Mouse (Mus musculus): ENCODE results near the gene Zfp91. TPM values are rescaled to one million over a fixed set of nuclear protein-coding genes. Genes with fewer than 3 reads are reported as not detected.
"Not testable (repeated sequence)": the region's sequence is repeated elsewhere in the genome, so short reads cannot be mapped to it uniquely, and the experiment has no call there.

Zfp91 gene
- total RNA-seq, 2 experiments from 2014 or later = 112 to 114 TPM

DNA sequence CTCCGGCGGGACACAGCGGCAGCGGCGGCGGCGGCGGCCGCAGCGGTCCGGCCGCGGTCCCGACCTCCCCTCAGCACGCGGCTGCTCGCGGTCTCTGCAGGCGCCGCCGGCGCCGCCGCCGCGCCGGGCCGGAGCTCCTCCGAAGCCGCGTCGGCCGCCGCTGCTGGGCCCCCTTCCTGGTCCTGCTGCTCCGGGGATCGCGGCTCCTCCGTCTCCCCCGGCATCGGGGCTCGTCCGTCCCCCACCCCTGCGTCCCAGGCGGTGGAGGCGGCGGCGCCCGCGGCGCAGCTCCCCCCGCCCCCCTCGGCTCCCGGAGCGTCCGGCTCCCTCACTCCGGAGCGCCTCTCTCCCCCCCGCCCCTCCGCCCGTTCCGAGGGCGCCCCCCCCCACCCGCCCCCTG lies 816 bp downstream of the Zfp91 start:
- intact Hi-C loops (cut with DNase I) = loop anchor here (10.0 kb wide), 2 partner anchors 200 to 780 kb away; partner anchors contain the start of gene Gm4952
- DNase-seq = no peak

DNA sequence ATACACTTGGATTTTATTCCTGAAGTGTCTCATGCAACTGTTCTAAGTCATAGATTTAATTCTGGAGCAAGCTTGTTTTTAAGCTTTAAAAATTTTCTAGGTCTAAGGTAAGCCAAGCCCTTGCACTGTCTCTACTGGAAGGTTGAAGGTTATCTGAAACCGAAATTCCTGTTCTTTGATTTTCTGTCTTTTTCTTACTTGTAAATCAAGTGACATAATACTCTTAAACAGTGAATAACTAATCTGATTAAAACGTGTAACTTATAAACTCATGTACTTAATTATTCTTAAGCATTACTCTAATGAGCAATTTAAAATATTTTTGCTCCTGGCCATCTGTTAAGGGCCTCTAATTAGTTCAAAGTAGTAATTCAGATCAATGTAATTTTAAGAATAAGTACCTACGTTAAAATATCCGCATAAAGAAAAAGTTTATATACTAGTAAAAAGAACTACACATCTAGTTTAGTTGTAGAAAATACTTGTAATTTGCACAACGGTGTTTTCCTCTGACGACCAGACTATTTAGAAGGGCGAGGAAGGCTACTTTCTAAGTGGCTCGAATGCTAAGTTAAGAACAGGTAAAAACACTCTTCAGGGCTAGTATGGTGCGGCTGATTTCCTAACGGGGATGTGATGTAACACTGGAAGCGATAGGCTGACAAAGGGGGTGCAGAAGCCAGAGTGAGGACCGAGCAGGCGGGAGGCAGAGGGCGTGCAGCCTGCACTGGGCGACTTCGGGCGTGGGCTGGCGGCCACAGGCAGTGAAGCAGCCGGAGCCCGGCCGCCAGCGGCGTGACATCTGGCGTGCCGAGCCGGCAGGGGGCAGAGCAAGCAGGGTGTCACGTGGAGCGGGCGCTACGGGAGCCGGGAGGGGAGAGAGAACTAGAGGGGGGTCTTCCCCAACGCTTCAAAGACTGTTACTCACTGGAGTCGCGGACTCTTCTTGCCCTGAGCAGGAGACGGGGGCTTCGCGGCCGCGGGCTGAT lies 1.6 kb downstream of the Zfp91 start:
- peak; percentile 90 to 93 for DNase-seq
- intact Hi-C loops (cut with DNase I) = loop anchor here (10.0 kb wide), 2 partner anchors 200 to 780 kb away; partner anchors contain the start of gene Gm4952

DNA sequence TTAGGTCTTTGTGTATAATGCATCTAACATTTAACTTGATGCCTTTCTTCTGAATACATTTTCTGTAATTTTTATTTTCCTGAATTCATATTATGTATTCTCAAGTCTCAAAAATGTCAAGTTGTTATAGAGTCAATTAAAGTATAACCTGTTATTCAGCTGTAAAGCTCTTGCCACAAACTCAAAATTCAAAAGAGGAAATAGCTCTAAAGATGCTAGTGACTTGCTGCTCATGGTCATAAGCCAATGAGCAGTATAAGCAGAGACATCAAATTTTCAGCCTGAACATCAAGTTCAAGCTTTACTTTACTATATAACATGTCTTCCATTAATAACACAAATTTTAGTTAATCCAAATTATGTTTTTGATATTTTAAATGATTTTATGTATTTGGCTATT lies 3.6 kb downstream of the Zfp91 start:
- intact Hi-C loops (cut with DNase I) = loop anchor here (10.0 kb wide), 2 partner anchors 198 to 778 kb away; partner anchors contain the start of gene Gm4952
- no peak for DNase-seq

DNA sequence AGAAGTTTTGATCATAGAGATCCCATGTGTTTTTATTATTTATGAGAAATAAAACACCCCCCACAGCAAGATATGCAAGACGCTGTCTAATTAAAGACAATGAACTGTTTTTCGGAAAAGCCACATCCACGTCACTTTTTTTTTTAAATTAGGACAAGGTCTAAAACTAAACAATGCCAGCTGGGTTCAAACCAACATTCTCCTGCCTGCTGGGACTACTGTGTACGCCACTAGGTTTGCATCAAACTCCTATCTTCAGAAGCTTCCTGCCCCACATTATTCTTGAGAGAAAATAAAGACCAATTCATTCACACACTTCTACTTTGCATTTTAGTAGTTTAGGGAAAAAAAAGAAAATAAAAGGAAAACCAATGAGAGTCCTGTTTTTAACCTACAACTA lies 8.2 kb downstream of the Zfp91 start:
- DNase-seq = no peak
- intact Hi-C loops (cut with DNase I) = no loop called here

DNA sequence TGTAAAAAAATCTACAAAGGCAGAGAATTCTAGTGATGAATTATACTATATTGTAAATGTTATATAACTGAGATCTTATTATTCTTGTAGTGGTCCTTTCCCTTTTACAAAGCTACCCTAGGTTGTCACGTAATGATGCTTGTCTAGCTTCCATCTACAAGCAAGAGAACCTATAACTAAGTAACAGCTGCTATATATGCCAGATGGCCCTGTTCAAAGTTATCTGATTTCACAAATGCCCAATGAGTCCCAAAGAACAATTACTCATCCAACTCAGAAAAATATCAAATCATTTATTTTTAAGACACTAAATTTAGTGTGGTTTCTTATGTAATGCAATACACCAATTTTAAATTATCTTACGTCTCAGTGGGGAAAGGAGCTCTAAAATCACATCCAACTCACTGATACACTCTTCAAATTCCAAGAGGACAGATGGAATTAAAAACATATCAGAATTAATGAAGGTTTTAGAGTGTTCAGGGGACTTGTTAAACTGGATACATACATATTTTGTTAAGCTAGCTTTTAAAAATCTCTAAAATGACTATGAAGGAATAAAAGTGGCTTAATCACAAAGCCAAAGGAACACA lies 9.0 kb downstream of the Zfp91 start:
- no peak for DNase-seq
- intact Hi-C loops (cut with DNase I) = no loop called here

DNA sequence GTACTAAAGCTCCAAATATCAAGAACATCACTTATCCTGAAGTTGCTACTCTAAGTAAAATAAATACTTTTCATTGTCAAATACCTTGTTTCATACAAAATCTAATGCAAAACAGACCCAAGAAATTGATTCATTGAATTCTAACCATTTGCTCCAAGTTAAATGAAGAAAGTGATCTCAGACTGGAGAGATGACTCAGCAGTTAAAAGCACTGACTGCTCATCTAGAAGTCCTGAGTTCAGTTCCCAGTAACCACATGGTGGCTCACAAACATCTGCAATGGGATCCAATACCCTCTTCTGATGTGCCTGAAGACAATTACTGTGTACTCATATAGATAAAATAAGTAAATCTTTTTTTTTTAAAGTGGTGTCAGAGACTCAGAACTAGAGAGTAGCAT lies 15.5 kb downstream of the Zfp91 start:
- intact Hi-C loops (cut with DNase I) = no loop called here
- DNase-seq = no peak

DNA sequence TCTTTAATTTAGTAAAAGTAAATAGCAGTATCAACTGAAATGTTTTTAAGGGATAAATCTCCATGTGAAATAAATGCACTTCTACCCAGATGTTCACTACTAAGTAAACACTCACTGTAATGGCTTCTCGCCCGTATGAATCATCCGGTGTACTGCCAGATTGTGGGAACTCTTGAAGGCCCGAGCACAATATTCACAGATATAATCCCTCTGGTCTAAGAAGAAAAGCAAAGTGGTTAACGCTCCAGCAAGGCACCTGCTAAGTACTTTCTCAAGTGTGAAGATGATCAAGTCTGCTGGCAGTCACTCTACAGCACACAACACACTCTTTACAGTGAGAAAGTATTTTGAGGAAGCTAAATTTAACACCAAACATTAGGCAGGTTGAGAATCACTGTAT lies 25.0 kb downstream of the Zfp91 start:
- DNase-seq = peak in 1 of 2 experiments; percentile 36
- intact Hi-C loops (cut with DNase I) = no loop called here

DNA sequence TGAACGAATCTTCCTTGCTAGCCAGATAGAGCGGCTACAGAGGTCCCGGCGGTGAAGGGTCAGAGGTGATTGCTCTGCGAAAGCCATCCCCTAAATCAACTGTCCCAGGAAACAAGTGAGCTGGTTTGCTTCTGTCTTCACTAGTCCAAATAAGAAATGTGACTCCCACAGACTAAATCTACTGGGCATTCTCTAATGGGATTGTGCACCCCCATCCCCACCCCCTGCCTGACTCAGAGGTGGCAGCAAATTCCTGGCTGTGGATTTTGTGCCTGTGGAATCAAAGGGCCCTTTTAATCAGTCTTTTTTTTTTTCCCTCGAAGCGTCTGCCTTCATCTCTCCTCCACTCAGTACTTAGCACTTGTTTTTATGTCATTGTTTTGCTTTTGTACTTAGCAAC lies 30.6 kb downstream of the Zfp91 start, which contains the start of gene Cntf:
TSS of gene Cntf (minus strand) at position 325 of the 400 bp plus-strand sequence.
- intact Hi-C loops (cut with DNase I) = no loop called here

DNA sequence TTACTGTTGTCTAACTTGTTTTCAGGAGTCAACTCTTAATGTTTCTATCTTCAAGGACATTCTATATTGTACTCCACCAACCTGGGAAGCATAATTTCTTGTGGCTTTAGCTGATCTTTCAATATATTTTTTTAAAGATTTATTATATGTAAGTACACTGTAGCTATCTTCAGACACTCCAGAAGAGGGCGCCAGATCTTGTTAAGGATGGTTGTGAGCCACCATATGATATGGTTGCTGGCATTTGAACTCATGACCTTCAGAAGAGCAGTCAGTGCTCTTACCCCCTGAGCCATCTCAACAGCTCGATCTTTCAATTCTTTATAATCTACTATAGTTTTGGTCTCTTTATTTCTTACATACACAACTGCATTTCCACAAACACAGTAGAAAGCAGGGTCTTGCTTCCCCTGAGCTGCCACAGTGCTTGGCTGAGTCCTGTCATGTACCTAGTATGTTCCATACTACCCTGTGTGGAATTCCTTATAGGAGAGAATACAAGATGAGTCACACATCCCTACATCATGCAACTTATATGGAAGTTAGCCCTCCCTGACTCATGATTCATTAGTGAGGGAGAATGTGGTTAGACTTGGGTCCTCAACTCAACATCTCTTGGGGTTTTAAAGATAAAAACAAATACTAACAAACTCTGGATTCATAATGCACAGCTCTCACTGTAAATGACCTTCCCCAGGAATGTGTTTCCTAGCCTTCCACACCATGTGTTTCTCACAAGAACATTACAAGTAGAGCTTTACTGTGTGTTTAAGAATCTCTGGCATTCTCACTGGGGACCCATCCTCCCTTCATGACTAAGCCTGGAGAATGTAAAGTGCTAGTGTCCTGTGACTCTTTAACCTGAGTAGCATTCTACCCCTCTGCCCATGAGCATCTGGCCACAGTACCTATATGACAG lies 33.5 kb downstream of the Zfp91 start:
- intact Hi-C loops (cut with DNase I) = no loop called here
- DNase-seq = no peak

More for the DNA sequence above, 30.6 kb downstream of the Zfp91 start, which contains the start of gene Cntf:
- DNase-seq = no peak

DNA sequence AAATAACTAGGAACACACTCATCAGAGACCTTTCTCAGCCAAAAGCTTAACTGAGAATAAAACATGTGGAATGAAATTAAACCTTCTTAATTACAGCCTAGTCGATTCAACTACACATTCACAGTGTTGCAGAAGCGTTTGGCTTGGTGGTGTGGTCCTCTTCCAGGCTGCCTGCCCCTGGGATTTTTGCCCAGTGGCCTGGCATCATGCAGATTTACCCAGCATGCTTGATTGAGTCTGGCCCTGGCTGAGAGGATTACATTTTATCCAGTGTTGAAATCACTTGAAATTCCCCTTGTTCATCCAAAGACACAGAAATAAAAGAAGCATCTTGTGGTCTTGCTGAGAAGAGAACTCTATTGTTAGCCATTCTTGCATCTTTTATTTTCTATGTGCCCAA lies 36.3 kb downstream of the Zfp91 start:
- DNase-seq = peak; percentile 26 to 44

DNA sequence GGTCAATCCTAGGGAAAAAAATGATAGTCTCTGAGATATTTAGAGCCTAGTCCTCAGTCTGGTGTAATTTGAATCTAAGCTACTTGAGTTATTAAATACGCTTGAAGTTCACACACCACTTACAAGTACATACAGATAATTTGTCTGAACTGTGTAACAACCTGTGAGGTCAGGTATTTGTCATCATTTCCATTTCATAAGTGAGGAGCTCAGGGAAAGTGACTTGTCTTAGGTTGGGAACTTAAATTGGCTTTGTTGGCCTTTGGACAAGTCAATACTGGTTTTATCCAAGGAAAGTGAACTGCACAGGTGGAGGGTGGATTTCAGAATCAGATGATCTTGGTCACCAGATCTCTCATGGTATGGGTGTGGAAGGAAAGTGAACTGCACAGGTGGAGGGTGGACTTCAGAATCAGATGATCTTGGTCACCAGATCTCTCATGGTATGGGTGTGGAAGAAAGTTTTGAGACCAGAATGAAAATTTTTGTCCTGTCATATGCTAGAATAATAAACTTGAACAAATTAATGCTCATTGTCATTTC lies 36.9 kb downstream of the Zfp91 start:
- DNase-seq = no peak
- intact Hi-C loops (cut with DNase I) = no loop called here

More for the DNA sequence above, 36.3 kb downstream of the Zfp91 start:
- intact Hi-C loops (cut with DNase I) = no loop called here

DNA sequence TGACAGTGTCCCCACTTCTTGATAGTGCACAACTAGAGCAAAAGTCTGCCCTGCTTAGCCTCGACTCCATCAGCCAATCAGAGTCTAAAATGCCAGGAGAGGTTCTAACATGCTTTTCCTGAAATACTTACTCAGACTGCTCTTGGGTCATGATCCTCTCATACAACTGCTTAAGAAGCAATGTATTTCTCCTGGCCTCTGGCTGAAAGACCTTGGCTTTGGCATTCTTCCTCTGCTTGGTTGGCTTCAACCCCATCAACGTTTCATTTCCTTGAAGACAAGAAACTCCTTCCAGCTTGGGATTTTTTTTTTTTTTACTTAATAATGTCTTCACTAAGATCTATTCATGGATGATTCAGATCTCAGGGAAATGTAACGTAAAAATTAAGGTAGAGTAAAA lies 39.6 kb downstream of the Zfp91 start:
- intact Hi-C loops (cut with DNase I) = no loop called here
- no peak for DNase-seq

DNA sequence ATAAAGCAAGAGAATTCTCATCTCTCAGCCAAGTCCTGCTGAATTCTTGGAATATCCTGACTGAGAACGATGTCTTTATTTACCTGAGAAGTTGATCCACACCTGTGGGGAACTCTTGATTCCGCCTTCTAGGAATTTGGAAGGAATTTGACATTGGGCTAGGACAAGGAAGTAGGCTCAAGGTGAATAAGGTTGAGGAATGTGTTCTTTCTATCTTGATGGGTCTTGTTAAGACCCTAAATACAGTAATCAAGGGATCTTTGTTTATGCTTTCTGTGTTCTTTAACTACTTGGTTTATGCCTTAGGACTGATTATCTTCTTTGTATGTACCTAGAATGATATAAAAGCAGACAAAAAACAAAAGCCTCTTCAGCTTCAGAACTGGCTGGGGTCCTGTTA lies 64.0 kb downstream of the Zfp91 start:
- intact Hi-C loops (cut with DNase I) = no loop called here
- no peak for DNase-seq

DNA sequence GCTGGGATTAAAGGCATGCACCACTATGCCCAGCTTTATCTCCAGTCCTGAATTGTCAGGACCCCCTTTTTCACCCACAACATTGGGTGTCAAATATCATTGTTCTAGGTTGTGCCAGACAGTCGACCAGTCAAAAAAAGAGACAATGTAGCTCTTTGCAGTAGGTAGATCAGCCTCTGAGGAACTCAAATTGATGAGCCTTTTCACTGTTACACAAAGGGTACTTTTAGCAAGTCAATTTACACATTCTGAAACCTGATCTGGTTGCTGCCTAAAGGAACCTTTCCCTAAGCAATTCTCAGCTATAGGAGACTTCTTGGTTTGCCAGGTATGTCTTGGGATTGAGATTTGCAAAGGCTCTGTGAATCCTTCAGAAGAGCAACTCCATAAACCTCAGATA lies 64.9 kb downstream of the Zfp91 start:
- intact Hi-C loops (cut with DNase I) = no loop called here
- DNase-seq = no peak

DNA sequence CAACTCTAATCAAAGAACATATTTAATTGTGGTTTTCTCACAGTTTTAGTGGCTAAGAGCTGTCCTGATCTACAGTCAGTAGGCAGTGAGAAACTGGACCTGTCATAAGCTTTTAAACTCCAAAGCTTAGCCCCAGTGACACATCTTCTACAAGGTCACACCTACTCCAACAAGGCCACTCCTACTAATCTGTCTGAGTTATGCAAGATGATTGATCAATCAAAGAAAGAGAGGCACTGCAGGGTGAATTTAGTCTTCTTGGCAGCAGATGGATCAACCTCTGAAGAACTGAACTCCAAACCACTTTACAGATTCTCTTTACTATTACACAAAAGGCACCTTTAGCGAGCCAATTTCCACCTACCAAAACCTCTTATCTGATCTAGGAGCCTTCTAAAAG lies 70.1 kb downstream of the Zfp91 start:
- intact Hi-C loops (cut with DNase I) = no loop called here
- no peak for DNase-seq

DNA sequence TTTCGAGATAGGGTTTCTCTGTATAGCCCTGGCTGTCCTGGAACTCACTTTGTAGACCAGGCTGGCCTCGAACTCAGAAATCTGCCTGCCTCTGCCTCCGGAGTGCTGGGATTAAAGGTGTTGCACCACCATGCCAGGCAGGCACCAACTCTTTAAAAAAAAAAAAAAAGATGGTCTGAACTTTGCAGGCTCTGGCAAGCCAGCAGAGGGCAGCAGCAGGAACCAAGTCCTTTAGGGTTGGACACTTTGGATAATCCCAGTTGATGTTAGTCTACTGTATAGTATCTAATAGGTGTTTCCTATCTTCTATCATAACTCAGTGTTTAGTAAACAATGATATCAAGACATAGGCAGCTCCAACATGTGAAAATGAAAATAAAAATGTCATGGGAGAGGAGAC lies 73.6 kb downstream of the Zfp91 start:
- intact Hi-C loops (cut with DNase I) = loop anchor here (2.0 to 5.0 kb wide), 2 partner anchors 74 to 100 kb away; partner anchors contain the start of genes Lpxn and Zfp91
- DNase-seq = peak in 1 of 2 experiments; percentile 47

DNA sequence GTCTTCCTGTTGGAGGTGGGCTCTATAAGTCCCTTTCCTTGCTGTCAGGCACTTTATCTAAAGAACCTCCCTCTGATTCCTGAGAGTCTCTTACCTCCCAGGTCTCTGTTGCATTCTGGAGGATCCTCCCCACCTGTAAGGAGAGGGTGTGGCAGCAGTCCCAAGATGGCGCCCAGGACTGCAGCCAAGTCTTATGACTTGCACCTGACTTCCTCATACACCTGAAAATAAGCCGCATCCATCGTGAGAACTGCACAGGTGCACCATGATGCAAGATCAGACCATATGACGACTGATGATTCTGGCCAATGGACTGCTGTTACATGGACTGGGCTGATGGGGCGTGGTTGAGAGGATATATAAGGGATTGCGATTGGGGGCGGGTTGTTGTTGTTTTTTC lies 74.3 kb downstream of the Zfp91 start:
- intact Hi-C loops (cut with DNase I) = loop anchor here (5.0 kb wide), 1 partner anchor 101 kb away; no protein-coding TSS in a partner anchor
- not testable (repeated sequence) for DNase-seq

DNA sequence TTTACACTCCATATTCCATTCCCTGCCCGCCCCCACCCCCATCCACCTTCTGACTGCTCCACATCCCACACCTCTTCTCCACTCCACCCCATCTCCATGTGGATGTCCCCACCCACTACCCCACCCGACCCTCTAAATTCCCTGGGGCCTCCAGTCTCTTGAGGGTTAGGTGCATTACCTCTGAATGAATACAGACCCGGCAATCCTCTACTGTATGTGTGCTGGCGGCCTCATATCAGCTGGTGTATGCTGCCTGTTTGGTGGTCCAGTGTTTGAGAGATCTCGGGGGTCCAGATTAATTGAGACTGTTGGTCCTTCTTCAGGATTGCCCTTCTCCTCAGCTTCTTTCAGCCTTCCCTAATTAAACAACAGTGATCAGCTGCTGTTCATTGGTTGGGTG lies 75.0 kb downstream of the Zfp91 start:
- DNase-seq = not testable (repeated sequence)
- intact Hi-C loops (cut with DNase I) = loop anchor here (5.0 kb wide), 1 partner anchor 101 kb away; no protein-coding TSS in a partner anchor

DNA sequence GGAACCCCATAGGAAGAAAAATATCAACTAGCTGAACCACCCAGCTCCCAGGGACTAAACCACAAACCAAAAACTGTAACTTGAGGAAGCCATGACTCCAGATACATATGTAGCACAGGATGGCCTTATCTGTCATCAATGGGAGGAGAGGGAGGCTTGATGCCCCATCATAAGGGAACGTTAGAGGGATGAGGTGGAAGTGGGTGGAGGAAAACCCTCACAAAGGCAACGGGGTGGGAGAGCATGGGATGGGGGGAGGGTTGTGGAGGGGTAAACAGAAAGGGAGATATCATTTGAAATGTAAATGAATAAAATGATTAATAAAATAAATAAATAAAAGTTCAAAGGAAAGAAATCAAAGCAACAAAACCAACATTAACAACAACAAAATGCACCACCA lies 75.5 kb downstream of the Zfp91 start:
- DNase-seq = no peak
- intact Hi-C loops (cut with DNase I) = loop anchor here (5.0 kb wide), 1 partner anchor 102 kb away; no protein-coding TSS in a partner anchor

DNA sequence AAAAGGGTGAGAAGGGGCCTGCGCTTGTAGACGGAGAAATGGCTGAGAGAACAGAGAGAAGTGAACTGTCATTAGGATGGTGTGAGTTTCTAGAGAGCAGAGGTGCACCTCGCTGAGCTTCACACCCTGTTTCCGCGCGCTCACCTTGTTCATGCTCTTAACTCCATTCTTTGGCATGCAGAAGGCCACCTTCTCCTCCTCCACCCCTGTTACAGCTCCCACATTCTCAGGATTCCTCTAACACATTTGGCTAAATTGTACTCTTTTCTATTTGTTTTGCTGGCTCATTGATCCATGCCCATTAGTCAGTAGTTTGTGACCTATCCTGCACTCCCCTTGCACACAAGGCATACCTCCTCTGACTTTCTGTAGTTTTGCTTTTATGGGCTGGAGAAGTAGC lies 76.7 kb downstream of the Zfp91 start:
- intact Hi-C loops (cut with DNase I) = no loop called here
- no peak for DNase-seq

Measured in gastrocnemius, postnatal 36 days (tissue).